Mouse (Mus musculus) gonadal fat pad, adult 2 months (tissue): ENCODE results near the gene Megf11. TPM values are rescaled to one million over a fixed set of nuclear protein-coding genes. Genes with fewer than 3 reads are reported as not detected.

Experiments used
- DNase-seq: peaks from one replicate; pipeline ENCODE4 v3.0.0-alpha.2; 2012; ENCODE audit warnings: low read depth
- polyA plus RNA-seq: library from polyadenylated mRNA; depleted of rRNA; stranded (reverse); fragments of >200 nt; gene quantifications from 2 replicates; pipeline ENCODE4 v1.2.3, GENCODE M21; 2012

The Megf11 gene
- polyA plus RNA-seq, 1 experiment: 0.39 TPM

- DNase-seq: no peak
These were observed 218.8 kb downstream of the Megf11 start for GRCm38 (mm10) chr9:64604217-64604711.

GRCm38 (mm10) chr9:64605077-64605714, 219.8 kb downstream of the Megf11 start:
- no peak for DNase-seq

GRCm38 (mm10) chr9:64605735-64606349, 220.4 kb downstream of the Megf11 start:
- no peak for DNase-seq

GRCm38 (mm10) chr9:64607049-64607448, 221.6 kb downstream of the Megf11 start:
- DNase-seq: no peak

- no peak for DNase-seq
These were observed 224.1 kb downstream of the Megf11 start for GRCm38 (mm10) chr9:64609546-64609945.

GRCm38 (mm10) chr9:64612121-64612983, 226.9 kb downstream of the Megf11 start:
- no peak for DNase-seq

- no peak for DNase-seq
These were observed 227.7 kb downstream of the Megf11 start for GRCm38 (mm10) chr9:64612984-64613649.

GRCm38 (mm10) chr9:64617413-64617812, 232.0 kb downstream of the Megf11 start:
- DNase-seq: no peak

- DNase-seq: no peak
These were observed 233.0 kb downstream of the Megf11 start for GRCm38 (mm10) chr9:64618433-64618832.

- no peak for DNase-seq
These were observed 234.0 kb downstream of the Megf11 start for GRCm38 (mm10) chr9:64619440-64619839.

GRCm38 (mm10) chr9:64620596-64620995, 235.2 kb downstream of the Megf11 start:
- DNase-seq: no peak

GRCm38 (mm10) chr9:64621499-64622296, 236.3 kb downstream of the Megf11 start:
- DNase-seq: no peak

- DNase-seq: no peak
These were observed 237.9 kb downstream of the Megf11 start for GRCm38 (mm10) chr9:64623361-64623760.

- no peak for DNase-seq
These were observed 239.1 kb downstream of the Megf11 start for GRCm38 (mm10) chr9:64624536-64624935.

GRCm38 (mm10) chr9:64629802-64630201, 244.4 kb downstream of the Megf11 start:
- no peak for DNase-seq

GRCm38 (mm10) chr9:64633169-64633568, 247.7 kb downstream of the Megf11 start:
- DNase-seq: no peak

- DNase-seq: no peak
These were observed 250.7 kb downstream of the Megf11 start for GRCm38 (mm10) chr9:64636111-64636510.

GRCm38 (mm10) chr9:64636961-64637360, 251.5 kb downstream of the Megf11 start:
- DNase-seq: no peak

GRCm38 (mm10) chr9:64638250-64638649, 252.8 kb downstream of the Megf11 start:
- no peak for DNase-seq

- DNase-seq: no peak
These were observed 254.2 kb downstream of the Megf11 start for GRCm38 (mm10) chr9:64639664-64640063.

- DNase-seq: no peak
These were observed 258.7 kb downstream of the Megf11 start for GRCm38 (mm10) chr9:64644129-64644528.
